Mouse (Mus musculus) lung, embryonic 14.5 days (tissue): ENCODE results near the gene Tspan33. TPM values are rescaled to one million over a fixed set of nuclear protein-coding genes. Genes with fewer than 3 reads are reported as not detected.

Source experiments
- ATAC-seq: fragments of 200-750 bp; cut with Nextera tagmentation; 2 replicates; pipeline ENCODE4 v1.8.0; 2017; ENCODE audit warnings: mild to moderate bottlenecking, moderate TSS enrichment, moderate library complexity; ENCODE audit not compliant: insufficient read depth
- DNase-seq: peaks from one replicate; pipeline ENCODE4 v3.0.0-alpha.2; 2015
- H3K27ac ChIP-seq: fragments of 300-500 bp; sonication (generic); 2 replicates; pipeline ENCODE4 v1.5.1; 2014; ENCODE audit warnings: low read depth, mild to moderate bottlenecking, moderate library complexity
- H3K27me3 ChIP-seq: fragments of 300-500 bp; sonication (generic); 2 replicates; pipeline ENCODE4 v1.6.1; 2014; ENCODE audit warnings: low read length, control low read depth; ENCODE audit not compliant: insufficient read depth
- H3K36me3 ChIP-seq: fragments of 300-500 bp; sonication (generic); 2 replicates; pipeline ENCODE4 v1.6.1; 2014; ENCODE audit warnings: control low read depth; ENCODE audit not compliant: insufficient read depth
- H3K4me1 ChIP-seq: fragments of 300-500 bp; sonication (generic); 2 replicates; pipeline ENCODE4 v1.6.1; 2014; ENCODE audit warnings: antibody characterized with exemption, control low read depth; ENCODE audit not compliant: insufficient read depth
- H3K4me2 ChIP-seq: fragments of 300-500 bp; sonication (generic); 2 replicates; pipeline ENCODE4 v1.6.1; 2014; ENCODE audit warnings: mild to moderate bottlenecking
- H3K4me3 ChIP-seq: fragments of 300-500 bp; sonication (generic); 2 replicates; pipeline ENCODE4 v1.5.1; 2014; ENCODE audit warnings: low read depth, low read length
- H3K9ac ChIP-seq: fragments of 300-500 bp; sonication (generic); 2 replicates; pipeline ENCODE4 v1.6.1; 2014
- H3K9me3 ChIP-seq: fragments of 300-500 bp; sonication (generic); 2 replicates; pipeline ENCODE4 v1.6.1; 2016; ENCODE audit warnings: low read depth, low read length, control low read depth
- CTCF ChIP-seq: IDR thresholded peaks from 2 replicates; pipeline ENCODE4 v1.5.1; 2016; ENCODE audit warnings: antibody characterized with exemption, low read depth
- WGBS: fragments of 180-500 bp; shearing (Covaris S2); extraction: QIAGEN DNeasy Blood & Tissue Kit; methylation state at CpG from one replicate; pipeline ENCODE4 v1.1.7; 2014; 5-methylcytosine and 5-hydroxymethylcytosine counted together
- polyA plus RNA-seq: library from polyadenylated mRNA; unstranded; fragments of >200 nt; fragmentation: Nextera tagmentation; extraction: Ambion mirVana; gene quantifications from 2 replicates; pipeline ENCODE4 v1.2.1, GENCODE M21; 2014

The Tspan33 gene
- polyA plus RNA-seq, 1 experiment from 2014 or later, result 2.0 TPM

DNA sequence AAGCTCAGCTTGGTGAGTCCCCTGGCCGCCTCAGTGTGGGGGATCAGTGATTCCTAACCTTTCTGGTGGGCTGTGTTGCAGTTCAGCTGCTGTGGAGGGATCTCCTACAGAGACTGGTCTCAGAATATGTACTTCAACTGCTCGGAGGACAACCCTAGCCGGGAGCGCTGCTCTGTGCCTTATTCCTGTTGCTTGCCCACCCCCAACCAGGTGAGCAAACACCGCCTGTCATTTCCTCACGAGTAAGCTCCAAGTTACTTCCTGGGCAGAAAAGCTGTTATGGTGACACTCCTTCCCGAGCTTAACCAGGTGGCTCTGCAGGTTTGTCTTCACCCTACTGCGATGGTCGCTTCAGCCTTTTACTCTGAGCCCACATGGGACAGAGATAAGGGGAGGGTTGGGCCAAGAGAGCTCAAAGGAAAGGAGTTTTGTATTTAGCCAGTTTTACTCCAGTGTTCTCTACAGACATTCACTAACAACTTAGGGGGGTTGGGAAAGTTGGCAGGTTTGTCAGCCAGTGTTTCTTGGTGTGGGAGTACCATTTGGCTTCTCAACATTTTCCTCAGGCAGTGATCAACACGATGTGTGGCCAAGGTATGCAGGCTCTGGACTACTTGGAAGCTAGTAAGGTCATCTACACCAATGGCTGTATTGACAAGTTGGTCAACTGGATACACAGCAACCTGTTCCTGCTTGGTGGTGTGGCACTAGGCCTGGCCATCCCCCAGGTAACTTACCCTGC is 22.8 kb downstream of the Tspan33 start:
- Histone ChIP-seq H3K9me3 (no peaks in the 10 kb centered on the region), H3K9ac (no peak overlapping the region), H3K27me3 (no peaks in the 10 kb centered on the region), H3K4me3 (no peak overlapping the region), H3K36me3 (no peaks in the 10 kb centered on the region), H3K4me1 (peaks cover 14% of the 10 kb centered on the region; the same call in 1 of the 2 replicates), H3K27ac (no peak overlapping the region), H3K4me2 (no peak overlapping the region)
- DNase-seq, result no peak
- ATAC-seq, result no peak
- 51% methylated on average over 10 of the region's 10 CpGs for WGBS
- TF ChIP-seq CTCF, result no peak

DNA sequence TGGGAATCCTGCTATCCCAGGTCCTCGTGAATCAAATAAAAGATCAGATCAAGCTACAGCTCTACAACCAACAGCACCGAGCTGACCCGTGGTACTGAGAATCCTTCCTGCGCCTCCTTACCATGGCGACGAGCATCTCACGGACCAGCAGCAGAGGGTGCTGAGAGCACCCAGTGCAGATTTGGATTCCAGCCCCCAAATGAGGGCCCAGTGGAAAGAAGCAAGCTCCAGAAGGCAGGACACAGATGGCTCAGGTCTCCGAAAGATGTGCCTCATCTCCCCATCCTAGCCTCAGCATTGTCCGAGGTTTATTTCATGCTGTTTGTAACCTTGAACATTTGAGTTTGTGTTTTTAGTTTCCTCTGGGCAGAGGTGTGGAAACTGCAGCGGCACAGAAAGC is 23.5 kb downstream of the Tspan33 start:
- no peak for ATAC-seq
- Histone ChIP-seq H3K9ac (no peak overlapping the region), H3K27ac (no peak overlapping the region), H3K4me3 (no peak overlapping the region), H3K27me3 (no peaks in the 10 kb centered on the region), H3K4me2 (peak overlapping the region; percentile 55), H3K4me1 (peaks cover 14% of the 10 kb centered on the region; the same call in 1 of the 2 replicates), H3K9me3 (no peaks in the 10 kb centered on the region), H3K36me3 (no peaks in the 10 kb centered on the region)
- DNase-seq, result no peak
- no peak for TF ChIP-seq CTCF
- 58% methylated on average over 10 of the region's 10 CpGs for WGBS

DNA sequence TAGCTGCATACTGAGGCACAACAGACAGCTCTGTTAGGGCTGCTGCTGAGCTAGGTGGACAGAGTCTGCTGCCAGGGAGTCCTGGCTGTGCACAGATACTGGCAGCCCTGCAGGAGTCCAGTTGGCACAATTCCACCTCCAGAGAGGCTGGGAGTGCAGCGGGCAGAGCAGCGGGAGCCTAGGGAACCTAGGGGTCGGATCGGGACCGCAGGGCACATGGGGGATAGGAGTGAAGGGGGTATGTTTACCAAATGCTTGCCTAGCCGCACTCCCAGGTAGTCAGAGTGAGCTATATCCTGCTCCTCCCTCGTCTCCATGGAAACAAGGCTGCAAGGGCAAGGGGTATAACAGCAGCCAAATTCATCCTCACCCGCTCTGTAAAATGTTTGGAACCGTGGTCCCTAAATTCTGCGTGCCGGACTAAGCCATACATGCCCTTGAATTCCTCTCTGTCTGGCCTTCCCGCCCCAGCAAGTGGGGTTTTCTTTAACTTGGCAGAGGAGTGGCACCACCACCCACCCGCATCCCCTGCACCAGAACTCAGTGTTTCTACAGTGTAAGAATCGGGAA is 24.0 kb downstream of the Tspan33 start:
- DNase-seq, result peak; percentile 51
- Histone ChIP-seq H3K27ac (no peak overlapping the region), H3K4me1 (peaks cover 14% of the 10 kb centered on the region; the same call in 1 of the 2 replicates), H3K4me3 (no peak overlapping the region; the same call in 1 of the 2 replicates), H3K9ac (no peak overlapping the region), H3K27me3 (no peaks in the 10 kb centered on the region), H3K36me3 (no peaks in the 10 kb centered on the region), H3K4me2 (peak overlapping the region; percentile 55), H3K9me3 (no peaks in the 10 kb centered on the region)
- no peak for TF ChIP-seq CTCF
- ATAC-seq, result peak; percentile 26; the same call in 1 of the 2 replicates
- 15% methylated on average over 14 of the region's 14 CpGs for WGBS

DNA sequence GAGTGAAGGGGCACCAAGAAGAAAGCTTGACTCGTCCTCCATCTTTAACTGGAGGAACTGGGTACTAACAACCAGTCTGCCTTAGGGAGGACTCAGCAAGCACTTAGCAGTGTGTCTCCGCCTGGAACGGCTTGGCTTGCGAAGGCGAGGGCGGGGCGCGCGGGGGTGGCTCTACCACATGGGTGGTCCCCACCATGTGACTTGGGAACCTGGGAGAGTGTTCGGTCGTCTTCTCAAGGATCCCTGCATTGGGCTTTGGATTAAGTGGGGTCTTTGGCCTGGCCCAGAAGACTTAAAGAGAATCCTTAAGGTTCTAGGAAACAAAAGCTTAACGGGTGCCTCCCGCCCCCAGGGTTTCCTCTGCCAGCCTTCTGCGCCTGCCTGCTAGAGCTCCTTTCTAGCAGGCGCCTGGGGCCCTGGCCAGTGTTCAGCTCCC is 24.9 kb downstream of the Tspan33 start:
- DNase-seq (peak; percentile 84), ATAC-seq (peak; percentile 89)
- H3K4me2 ChIP-seq, result peak overlapping the region; percentile 55
- whole genome bisulfite sequencing, result 2% methylated on average over 15 of the region's 15 CpGs
- H3K9me3 ChIP-seq, result no peaks in the 10 kb centered on the region
- H3K27ac ChIP-seq, result peak overlapping the region; percentile 39
- H3K36me3 ChIP-seq, result no peaks in the 10 kb centered on the region
- TF ChIP-seq CTCF, result no peak
- peak overlapping the region; percentile 33 for H3K4me3 ChIP-seq
- peaks cover 14% of the 10 kb centered on the region; the same call in 1 of the 2 replicates for H3K4me1 ChIP-seq
- no peaks in the 10 kb centered on the region for H3K27me3 ChIP-seq
- H3K9ac ChIP-seq, result peak overlapping the region; percentile 43

DNA sequence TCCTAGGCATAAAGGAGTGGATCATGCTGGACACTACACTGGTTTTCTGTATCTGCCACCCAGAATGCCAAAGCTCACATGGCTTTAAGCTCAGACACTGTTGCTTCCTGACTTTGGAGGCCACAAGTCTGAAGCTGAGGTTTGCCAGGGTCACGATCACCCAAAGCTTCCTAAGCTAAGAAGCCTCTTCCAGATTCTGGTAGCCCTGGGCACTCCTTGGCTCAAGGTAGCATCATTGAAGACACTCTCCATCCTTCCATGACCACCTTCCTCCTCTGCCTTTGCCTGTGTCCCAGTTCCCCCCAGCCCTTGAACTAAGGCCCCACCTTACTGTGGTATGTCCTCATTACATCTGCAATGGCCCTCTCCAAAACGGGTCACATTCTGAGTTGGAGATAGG is 27.9 kb downstream of the Tspan33 start:
- 73% methylated on average over 2 of the region's 2 CpGs for WGBS
- Histone ChIP-seq H3K27me3 (no peaks in the 10 kb centered on the region), H3K4me2 (no peak overlapping the region), H3K9me3 (no peaks in the 10 kb centered on the region), H3K4me1 (peaks cover 14% of the 10 kb centered on the region; the same call in 1 of the 2 replicates), H3K4me3 (no peak overlapping the region), H3K27ac (no peak overlapping the region), H3K9ac (no peak overlapping the region), H3K36me3 (no peaks in the 10 kb centered on the region)
- DNase-seq (no peak), ATAC-seq (no peak)
- TF ChIP-seq CTCF, result no peak

DNA sequence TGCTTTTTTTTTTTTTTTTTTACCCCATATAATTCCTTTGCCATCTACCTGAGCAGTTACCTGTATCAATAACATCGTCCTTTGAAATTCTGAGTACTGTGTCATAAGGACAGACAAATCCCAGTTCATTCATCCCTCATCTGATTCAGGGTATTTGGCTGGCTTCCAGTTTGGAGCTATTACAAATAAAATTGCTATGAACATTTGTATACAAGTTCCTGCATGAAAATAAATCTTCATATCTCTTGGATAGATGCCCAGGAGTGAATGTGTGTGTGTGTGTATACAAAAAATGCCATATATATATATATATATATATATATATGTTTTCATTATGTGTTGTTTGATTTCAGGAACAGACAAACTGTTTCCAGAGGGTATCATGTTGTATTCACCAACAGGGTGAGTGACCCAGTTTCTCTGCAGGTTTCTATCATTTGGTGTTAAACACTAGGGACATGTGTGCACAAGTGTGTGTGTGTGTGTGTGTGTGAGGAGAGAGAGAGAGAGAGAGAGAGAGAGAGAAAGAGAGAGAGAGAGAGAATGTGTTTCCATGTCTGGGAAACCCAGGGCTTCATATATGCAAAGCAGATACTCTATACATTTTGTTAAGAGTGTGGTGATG is 32.7 kb downstream of the Tspan33 start:
- DNase-seq, result peak; percentile 97
- ATAC-seq, result peak; percentile 85
- no peak overlapping the region for H3K4me3 ChIP-seq
- H3K36me3 ChIP-seq, result no peaks in the 10 kb centered on the region
- H3K27ac ChIP-seq, result no peak overlapping the region; the same call in 1 of the 2 replicates
- no peaks in the 10 kb centered on the region for H3K9me3 ChIP-seq
- WGBS, result 50% methylated on average over 1 of the region's 1 CpGs
- peak overlapping the region; percentile 21; the same call in 1 of the 2 replicates for H3K4me2 ChIP-seq
- no peak overlapping the region for H3K9ac ChIP-seq
- H3K4me1 ChIP-seq, result no peaks in the 10 kb centered on the region
- TF ChIP-seq CTCF, result no peak
- H3K27me3 ChIP-seq, result no peaks in the 10 kb centered on the region

DNA sequence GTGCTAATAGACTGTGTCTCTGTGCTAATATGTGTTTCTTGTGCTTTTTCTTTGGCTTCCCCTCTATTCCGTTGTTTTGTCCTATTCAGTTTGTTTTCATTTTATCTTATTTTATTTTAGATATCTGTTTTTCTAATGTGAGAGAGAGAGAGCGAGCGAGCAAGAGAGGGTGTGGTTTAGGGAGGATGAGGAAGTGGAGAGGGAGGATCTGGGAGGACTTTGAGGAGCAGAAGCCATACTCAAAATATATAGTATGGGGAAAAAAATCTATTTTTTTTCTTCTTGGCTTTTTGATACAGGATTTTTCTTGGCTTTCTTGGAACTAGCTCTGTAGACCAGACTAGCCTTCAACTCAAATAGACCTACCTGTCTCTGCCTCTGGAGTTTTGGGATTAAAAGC is 34.0 kb downstream of the Tspan33 start:
- H3K4me2 ChIP-seq, result no peak overlapping the region
- H3K4me1 ChIP-seq, result no peaks in the 10 kb centered on the region
- H3K4me3 ChIP-seq, result no peak overlapping the region
- WGBS, result 77% methylated on average over 3 of the region's 3 CpGs
- ATAC-seq (no peak), DNase-seq (no peak)
- TF ChIP-seq CTCF, result no peak
- no peaks in the 10 kb centered on the region for H3K36me3 ChIP-seq
- H3K9ac ChIP-seq, result no peak overlapping the region
- H3K9me3 ChIP-seq, result no peaks in the 10 kb centered on the region
- no peaks in the 10 kb centered on the region for H3K27me3 ChIP-seq
- H3K27ac ChIP-seq, result no peak overlapping the region
